Mouse (Mus musculus) bone marrow, adult 2 months (tissue): ENCODE results near the gene Cby3. TPM values are rescaled to one million over a fixed set of nuclear protein-coding genes. Genes with fewer than 3 reads are reported as not detected.

Experiments used
- H3K27ac ChIP-seq: fragments of 200-500 bp; 2 replicates; pipeline ENCODE4 v1.5.1; 2012; ENCODE audit warnings: low read depth, mild to moderate bottlenecking, control low read depth, inconsistent platforms, low read length; ENCODE audit not compliant: control insufficient read depth, poor library complexity, insufficient read depth
- H3K4me1 ChIP-seq: fragments of 200-500 bp; 2 replicates; pipeline ENCODE4 v1.6.1; 2011; ENCODE audit warnings: low read length; ENCODE audit not compliant: control insufficient read depth, insufficient read depth
- H3K4me3 ChIP-seq: fragments of 200-500 bp; replicated peaks from 2 replicates; pipeline ENCODE3; 2011; ENCODE audit warnings: mild to moderate bottlenecking, low read depth, low read length, control low read depth; ENCODE audit not compliant: control insufficient read depth
- CTCF ChIP-seq: fragments of 200-500 bp; IDR thresholded peaks from 2 replicates; pipeline ENCODE4 v1.5.1; 2011; ENCODE audit warnings: low read length, control low read depth; ENCODE audit not compliant: control insufficient read depth, insufficient read depth
- POLR2A ChIP-seq: fragments of 200-500 bp; IDR thresholded peaks from 2 replicates; pipeline ENCODE4 v1.6.1; 2011; ENCODE audit warnings: low read depth, mild to moderate bottlenecking, control low read depth, low read length, borderline replicate concordance; ENCODE audit not compliant: control insufficient read depth
- WGBS: fragments of 180-500 bp; shearing (Covaris S2); methylation state at CpG from one replicate; pipeline ENCODE4 v1.1.7; 2018; 5-methylcytosine and 5-hydroxymethylcytosine counted together
- polyA plus RNA-seq: library from polyadenylated mRNA; stranded (reverse); fragments of >200 nt; gene quantifications from 2 replicates; pipeline ENCODE4 v1.2.4, GENCODE M21; 2011; ENCODE audit warnings: low replicate concordance; ENCODE audit not compliant: missing spikeins, insufficient read depth, insufficient read length

Cby3 gene
- polyA plus RNA-seq, 1 experiment: not detected

GRCm38 (mm10) chr11:50402481-50402880, 48.2 kb downstream of the Cby3 start:
- no peak for TF ChIP-seq POLR2A
- H3K4me3 ChIP-seq: no peak overlapping the region
- 92% methylated on average over 3 of the region's 3 CpGs for WGBS

DNA sequence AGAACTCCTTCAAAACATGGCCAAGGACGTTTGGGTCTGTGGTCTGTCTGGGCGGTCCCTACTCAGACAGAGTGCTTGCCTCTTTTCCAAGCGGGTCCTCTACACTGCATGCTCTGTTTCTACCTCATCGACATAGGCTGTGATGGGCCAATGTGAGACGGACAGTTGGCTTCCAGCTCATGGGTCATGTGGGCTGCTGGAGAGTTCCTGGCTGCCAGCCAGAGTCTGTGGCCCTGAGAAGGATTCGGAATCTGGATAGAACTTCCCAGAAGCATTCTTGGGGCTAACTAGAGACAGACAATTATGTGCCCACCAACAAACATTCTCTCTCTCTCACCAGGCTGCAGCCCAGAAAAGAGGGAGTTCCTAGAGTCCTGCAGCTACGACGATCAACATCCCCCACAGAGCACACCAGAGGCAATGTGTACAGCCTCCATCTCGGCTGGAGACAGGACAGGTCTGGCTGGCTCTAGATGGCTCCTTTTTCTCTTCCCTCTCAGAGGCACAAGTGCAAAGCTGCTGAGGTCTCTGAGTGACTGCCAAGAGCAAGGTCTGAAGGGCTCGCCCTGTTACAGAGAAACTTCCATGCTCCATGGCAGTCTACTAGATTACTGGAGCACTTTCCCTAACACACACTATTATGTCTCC, 49.2 kb downstream of the Cby3 start:
- Histone ChIP-seq H3K27ac (no peak overlapping the region), H3K4me3 (no peak overlapping the region), H3K4me1 (no peaks in the 10 kb centered on the region)
- 86% methylated on average over 10 of the region's 10 CpGs for WGBS
- no peak for TF ChIP-seq CTCF
- TF ChIP-seq POLR2A: no peak

More at GRCm38 (mm10) chr11:50402481-50402880, 48.2 kb downstream of the Cby3 start:
- no peaks in the 10 kb centered on the region for H3K4me1 ChIP-seq
- H3K27ac ChIP-seq: no peak overlapping the region

DNA sequence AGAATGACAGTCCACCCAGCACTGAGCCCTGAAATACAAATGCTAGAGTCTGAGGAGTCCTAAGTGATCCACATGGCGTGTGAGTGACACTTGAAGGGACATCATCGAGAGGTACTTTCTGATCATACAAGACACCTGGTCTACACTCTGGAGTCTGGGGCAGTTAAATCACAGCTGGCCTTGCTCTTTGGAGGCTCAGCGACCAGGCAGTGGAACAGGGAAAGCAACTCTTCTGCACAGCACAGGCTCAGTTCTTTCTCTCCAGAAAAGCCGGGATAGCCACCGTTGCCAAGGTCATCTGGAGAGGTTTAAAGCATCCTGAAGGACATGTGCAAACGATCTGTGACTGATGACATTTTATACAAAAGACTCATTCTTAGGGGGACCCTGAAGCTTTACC, 53.0 kb downstream of the Cby3 start:
- WGBS: 76% methylated on average over 6 of the region's 6 CpGs
- TF ChIP-seq CTCF (no peak), POLR2A (no peak)
- Histone ChIP-seq H3K4me1 (no peaks in the 10 kb centered on the region), H3K4me3 (no peak overlapping the region), H3K27ac (no peak overlapping the region)

Other genes with a start within 250 kb of the Cby3 start
- 10.5 and 31.4 TPM in 2 replicates for gene Tbc1d9b, start 223.1 kb upstream of the Cby3 start, polyA plus RNA-seq
- 5.2 and 6.2 TPM in 2 replicates for gene Mrnip, start 180.0 kb upstream of the Cby3 start, polyA plus RNA-seq
- 172 TPM in 2 replicates for gene Sqstm1, start 143.6 kb upstream of the Cby3 start, polyA plus RNA-seq
- gene Mgat4b, start 143.6 kb upstream of the Cby3 start, polyA plus RNA-seq: 15.7 and 20.7 TPM in 2 replicates
- 3.9 and 6.7 TPM in 2 replicates for gene Ltc4s, start 115.8 kb upstream of the Cby3 start, polyA plus RNA-seq
- 1.8 and 9.2 TPM in 2 replicates for gene Maml1, start 62.2 kb upstream of the Cby3 start, polyA plus RNA-seq
- gene Canx, start 28.8 kb upstream of the Cby3 start, polyA plus RNA-seq: 160 and 195 TPM in 2 replicates
- 245 and 271 TPM in 2 replicates for gene Hnrnph1, start 22.5 kb downstream of the Cby3 start, polyA plus RNA-seq
- gene Rufy1, start 76.7 kb downstream of the Cby3 start, polyA plus RNA-seq: 7.7 and 12.5 TPM in 2 replicates
- 2.6 and 3.0 TPM in 2 replicates for gene Adamts2, start 247.6 kb downstream of the Cby3 start, polyA plus RNA-seq